Mouse (Mus musculus): ENCODE data around the gene Spryd4.
A peak's percentile ranks its signal among the peaks of the same experiment; 100 is the strongest.
"Not testable (repeated sequence)": the region's sequence is repeated elsewhere in the genome, so short reads cannot be mapped to it uniquely, and the experiment has no call there.

Spryd4 gene

DNA sequence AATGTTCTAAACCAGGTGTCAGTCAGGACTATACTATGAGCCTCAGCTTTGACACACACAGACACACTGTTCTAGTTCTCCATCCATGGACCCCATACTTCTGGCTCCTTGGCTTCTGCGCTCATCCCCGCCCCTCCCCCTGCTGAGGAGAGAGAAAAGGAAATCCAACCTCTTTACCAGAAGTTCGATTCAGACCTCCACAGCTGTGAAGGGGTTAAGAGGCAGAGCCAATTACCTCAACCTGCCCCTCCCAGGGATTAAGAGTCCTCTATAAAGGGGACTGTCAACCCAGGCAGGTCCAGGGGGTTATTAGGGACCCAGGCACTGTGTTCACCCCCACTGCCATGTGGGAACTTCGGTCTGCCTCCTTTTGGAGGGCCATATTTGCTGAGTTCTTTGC, 13.9 kb upstream of the Spryd4 start, which contains the start of gene Mip:
Gene Mip (plus strand): TSS at position 301 of the 400 bp plus-strand sequence.
- no peak for DNase-seq (ENCODE audit: low spot score)

DNA sequence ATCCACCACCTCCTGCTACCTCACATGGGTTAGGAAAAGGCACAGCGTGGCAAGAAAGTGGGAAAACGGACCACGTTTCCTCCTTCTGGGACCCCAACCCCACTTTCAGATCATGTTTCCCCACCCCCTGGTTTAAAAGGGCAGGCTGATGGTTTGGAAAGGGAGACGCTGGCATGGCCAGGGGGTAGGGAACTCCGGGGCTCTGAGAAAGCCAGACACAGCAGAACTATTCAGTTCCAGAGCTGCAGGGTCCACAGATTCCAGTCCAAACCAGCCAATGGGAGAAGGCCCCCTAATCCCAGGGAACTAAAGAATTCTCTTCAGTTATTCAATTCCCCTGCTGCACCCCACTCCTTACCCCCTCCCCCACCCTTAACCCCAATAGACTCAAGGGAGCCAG, 13.5 kb upstream of the Spryd4 start:
- DNase-seq (ENCODE audit: low spot score) = no peak

GRCm38 (mm10) chr10:128221533-128222286, 10.1 kb upstream of the Spryd4 start:
- no peak for DNase-seq (ENCODE audit: low spot score)

DNA sequence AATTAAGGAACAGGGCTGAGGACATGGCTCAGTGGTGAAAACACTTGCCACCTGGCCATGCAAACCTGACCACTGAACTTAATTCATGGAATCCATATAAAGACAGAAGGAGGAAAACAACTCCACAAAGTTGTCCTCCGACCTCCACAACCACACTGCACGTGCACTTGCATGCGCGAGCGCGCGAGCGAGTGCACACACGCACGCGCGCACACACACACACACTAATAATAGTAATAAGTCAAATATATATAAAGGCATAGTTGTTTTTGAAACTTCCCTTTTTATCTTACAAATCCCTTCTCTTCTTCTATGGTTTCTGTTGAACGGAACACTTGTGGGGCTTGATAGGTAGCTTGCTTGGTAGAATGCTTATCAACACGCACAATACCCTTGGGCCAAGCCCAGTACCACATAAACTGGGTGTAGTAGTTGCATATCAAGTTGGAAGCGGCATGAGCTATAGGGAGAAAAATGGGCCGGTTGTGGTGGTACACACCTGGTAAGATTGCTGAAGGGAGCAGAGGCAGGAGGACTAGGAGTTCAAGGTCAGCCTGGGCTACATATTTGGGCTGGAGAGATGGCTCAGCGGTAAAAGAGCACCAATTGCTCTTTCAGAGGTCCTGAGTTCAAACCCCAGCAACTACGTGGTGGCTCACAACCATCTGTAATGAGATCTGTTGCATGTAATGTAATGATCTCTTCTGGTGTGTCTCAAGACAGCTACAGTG, 6.9 kb upstream of the Spryd4 start:
- no peak for DNase-seq (ENCODE audit: low spot score)

GRCm38 (mm10) chr10:128214981-128215380, 3.4 kb upstream of the Spryd4 start:
- no peak for DNase-seq (ENCODE audit: low spot score)

GRCm38 (mm10) chr10:128214112-128214511, 2.5 kb upstream of the Spryd4 start:
- DNase-seq (ENCODE audit: low spot score) = not testable (repeated sequence)

GRCm38 (mm10) chr10:128212871-128213323, 1.3 kb upstream of the Spryd4 start:
- DNase-seq (ENCODE audit: low spot score) = peak; percentile 29

- DNase-seq (ENCODE audit: low spot score) = no peak
Measured at GRCm38 (mm10) chr10:128212148-128212547, 541 bp upstream of the Spryd4 start.

- no peak for DNase-seq (ENCODE audit: low spot score)
Measured at GRCm38 (mm10) chr10:128210954-128211353, 653 bp downstream of the Spryd4 start.

GRCm38 (mm10) chr10:128210131-128210530, 1.5 kb downstream of the Spryd4 start:
- DNase-seq (ENCODE audit: low spot score) = no peak

- no peak for DNase-seq (ENCODE audit: low spot score)
Measured at GRCm38 (mm10) chr10:128209311-128210009, 2.1 kb downstream of the Spryd4 start.

DNA sequence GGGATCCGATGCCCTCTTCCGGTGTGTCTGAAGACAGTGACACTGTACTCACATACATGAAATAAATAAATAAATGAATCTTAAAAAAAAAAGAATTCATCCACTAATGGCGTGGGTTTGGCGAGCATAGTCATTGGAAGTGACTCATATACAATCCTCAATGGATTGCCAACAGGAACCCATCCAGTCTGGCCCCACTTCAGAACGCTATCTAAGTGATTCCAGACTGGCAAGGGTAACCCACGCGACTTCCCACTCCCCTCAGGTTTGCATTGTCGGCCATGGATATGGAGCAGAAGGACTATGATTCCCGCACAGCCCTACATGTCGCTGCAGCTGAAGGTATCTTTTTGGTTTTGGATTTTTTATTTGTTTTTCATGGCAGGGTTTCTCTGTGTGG, 3.3 kb downstream of the Spryd4 start:
- no peak for DNase-seq (ENCODE audit: low spot score)

DNA sequence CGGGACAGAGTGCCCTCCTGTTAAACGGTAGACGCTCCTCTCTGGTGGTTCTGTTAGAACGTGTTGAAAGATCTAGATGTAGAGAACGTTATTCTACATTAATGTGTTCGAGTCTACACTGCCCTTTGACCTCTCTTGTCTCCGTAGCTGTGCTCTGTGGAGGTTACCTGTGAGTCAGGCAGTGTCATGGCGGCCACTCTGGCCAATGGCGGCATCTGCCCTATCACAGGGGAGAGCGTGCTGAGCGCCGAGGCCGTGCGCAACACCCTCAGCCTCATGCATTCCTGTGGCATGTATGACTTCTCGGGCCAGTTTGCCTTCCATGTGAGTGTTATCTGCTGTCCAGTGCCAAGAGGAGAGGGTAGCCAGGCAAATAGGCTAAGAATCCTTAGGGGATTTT, 6.7 kb downstream of the Spryd4 start:
- DNase-seq (ENCODE audit: low spot score) = no peak

DNA sequence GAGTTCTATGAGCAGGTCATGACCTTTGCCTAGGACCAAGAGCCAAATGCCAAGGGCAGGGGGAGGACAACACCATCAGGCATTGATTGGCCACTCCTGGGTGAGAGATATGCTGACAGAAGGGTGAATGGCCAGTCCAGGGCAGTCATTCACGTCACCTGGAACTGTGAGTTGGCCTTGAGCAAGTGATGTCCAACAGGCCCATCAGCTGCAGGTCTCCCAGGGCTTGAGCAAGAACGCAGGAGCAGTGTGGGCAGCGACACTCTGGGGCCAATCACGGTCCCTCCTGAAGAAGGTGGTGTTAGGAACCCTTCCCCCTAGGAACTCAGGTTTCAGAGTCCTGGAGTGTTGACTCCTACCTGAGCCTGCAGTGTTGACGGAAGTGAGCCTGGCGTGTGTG, 9.8 kb downstream of the Spryd4 start:
- no peak for DNase-seq (ENCODE audit: low spot score)

- no peak for DNase-seq (ENCODE audit: low spot score)
Measured at GRCm38 (mm10) chr10:128194551-128195461, 16.8 kb downstream of the Spryd4 start.

- peak; percentile 95 for DNase-seq (ENCODE audit: low spot score)
Measured at GRCm38 (mm10) chr10:128194024-128194550, 17.5 kb downstream of the Spryd4 start, which contains the start of gene Gls2. Gls2 (plus strand) TSS chr10:128194457.

GRCm38 (mm10) chr10:128193113-128193512, 18.5 kb downstream of the Spryd4 start:
- no peak for DNase-seq (ENCODE audit: low spot score)

DNA sequence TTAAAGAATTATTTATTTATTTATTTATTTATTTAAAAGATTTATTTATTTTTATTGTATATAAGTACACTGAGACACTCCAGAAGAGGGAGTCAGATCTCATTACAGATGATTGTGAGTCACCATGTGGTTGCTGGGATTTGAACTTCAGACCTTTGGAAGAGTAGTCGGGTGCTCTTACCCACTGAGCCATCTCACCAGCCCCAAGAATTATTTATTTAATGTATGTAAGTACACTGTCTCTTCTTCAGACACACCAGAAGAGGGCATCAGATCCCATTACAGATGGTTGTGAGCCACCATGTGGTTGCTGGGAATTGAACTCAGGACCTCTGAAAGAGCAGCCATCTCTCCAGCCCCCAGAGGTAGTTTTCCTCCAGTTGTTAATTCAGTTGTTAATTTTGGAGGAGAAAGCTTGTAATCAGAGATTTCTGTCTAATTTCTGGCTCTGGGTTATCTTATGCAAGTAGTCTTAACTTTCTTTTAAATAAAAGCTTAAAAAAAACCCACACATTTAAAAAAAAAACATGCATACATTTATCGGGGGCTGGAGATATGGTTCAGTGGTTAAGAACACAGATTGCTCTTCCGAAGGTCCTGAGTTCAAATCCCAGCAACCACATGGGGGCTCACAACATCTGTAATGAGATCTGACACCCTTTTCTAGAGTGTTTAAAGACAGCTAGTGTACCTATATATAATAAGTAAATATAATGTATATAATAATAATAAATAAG, 19.4 kb downstream of the Spryd4 start:
- not testable (repeated sequence) for DNase-seq (ENCODE audit: low spot score)

DNA sequence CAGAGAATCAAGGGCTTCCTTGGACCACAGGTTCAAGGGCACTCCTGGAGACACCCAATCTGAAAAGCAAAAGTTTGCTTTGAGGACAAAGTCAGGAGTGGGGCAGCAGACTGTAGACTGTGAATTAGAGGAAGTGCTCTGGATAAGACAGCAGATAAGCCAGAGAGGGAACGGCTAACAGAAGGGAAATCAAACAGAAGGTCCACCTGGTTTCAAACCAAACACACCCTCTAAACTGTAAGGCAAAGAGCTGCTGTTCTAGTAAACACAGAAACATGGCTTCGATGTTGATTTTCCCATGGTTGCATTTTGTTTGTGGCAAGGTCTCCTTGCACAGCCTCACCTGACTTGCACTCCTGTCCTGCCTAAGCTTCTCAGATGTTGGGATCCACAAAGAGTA, 20.1 kb downstream of the Spryd4 start:
- no peak for DNase-seq (ENCODE audit: low spot score)

DNA sequence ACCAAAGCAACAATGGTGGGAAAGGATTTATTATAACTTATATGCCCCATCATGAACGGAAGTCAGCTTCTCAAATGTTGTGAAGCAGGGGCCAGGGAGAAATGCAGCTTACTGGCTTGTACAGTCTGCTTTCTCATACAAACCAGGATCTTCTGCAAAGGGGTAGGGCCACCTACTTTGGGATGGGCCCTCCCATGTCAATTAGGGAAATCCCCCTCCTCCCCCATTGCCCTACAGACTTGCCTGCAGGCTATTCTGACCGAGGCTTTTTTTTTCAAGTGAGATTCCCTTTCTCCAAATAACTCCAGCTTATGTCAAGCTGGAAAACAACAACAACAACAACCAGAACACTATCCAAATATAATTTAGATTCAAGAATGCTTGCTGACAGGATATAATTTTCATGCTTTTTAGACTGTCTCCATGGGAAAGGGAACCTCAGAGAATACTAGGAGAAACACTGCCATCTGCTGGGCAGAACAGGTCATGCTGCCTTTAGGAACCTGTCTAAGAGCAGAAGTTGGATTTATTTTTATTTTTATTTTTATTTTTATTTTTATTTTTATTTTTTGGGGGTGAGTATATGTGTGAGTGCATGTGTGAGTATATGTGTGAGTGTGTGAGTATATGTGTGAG, 23.2 kb downstream of the Spryd4 start:
- DNase-seq (ENCODE audit: low spot score) = peak; percentile 42

All from testis, postnatal 14 days (tissue).